Mouse (Mus musculus) heart, adult 18-20 months (tissue): ENCODE measurements around the gene Hcn4. TPM values are rescaled to one million over a fixed set of nuclear protein-coding genes. Genes with fewer than 3 reads are reported as not detected.
A peak's percentile ranks its signal among the peaks of the same experiment; 100 is the strongest.

Source experiments
- DNase-seq, 2 experiments: peaks; one replicate each; pipeline ENCODE4 v3.0.0; 2021 to 2022; ENCODE audit warnings: mixed read lengths in 1 of 2
- total RNA-seq, 2 experiments: library from RNA; stranded (reverse); gene quantifications; 2 replicates each; pipeline ENCODE4 v1.2.3; 2021

Hcn4 gene
- total RNA-seq, 2 experiments from 2014 or later = 6.6 to 6.8 TPM

DNA sequence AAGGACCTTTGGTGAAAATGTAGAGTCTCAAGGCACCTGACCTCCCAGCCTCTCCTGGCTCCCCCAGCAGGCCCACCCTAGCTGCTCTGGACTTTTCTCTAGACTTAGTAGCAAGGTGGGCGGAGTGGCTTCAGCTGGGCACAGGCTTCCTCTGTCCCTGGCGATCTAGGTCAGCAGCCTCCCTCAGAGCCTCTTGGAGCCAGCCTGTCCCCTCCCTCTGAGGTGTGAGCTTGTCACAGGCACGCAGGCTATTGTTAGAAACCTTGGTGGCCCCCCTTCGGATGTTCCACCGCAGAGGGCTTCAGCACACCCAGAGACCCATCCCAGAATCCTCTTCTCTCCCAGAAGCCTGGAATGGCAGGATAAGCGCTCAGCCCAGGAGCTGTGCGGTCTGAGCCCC, 24.5 kb downstream of the Hcn4 start:
- DNase-seq = peak; percentile 50 to 79

DNA sequence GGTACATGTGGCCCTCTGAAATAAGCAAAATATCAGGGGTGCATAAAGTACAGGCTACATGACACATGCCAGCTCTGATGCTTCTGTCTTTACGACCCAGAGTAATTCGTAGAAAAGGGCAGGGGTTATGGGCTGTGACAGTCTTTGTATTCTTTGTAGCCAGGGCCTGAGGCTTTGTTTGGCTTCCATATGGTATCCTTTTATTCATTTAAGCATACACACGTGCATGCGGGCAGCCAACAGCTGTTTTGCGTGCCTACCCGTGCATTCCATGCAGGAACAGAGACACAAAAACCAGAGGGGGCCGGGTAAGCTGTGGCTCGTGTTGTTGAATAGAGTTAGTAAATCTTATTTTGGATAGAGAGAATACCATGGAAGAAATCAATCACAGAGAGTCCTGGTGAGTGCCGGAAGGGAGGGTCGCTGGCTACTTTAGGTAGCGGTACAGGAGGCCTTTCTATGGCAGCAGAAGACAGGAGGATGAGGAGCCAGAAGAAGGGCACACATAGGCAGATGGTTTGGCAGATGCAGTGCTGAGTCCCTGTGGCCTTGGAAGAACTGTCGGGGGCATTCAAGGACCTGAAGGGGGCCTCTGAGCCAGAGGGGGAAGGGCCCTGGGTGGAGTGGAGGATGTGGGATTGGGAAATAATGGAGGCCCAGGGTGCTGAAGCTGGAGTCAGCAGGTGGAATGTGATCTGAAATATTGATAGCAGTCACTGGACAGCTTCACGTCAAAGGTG, 26.5 kb downstream of the Hcn4 start:
- DNase-seq = no peak

DNA sequence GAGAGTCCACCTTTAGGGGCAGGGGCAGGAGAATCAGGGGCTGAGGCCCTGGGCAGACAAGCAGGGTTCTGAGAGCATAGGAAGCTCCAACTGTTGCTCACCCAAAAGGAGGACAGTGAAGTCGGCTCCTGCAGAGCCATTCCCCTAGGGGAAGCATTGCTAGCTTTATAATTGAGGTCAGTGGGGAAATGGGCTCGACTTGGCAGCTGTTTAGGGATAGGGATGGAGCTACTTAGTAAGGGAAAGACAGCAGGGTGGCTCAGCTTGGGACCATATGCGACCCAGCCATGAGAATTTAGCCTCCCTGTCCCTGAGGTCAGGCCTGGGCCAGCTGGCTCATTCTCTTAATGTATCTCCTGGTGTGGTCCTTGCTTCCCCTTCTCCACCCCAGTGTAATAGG, 31.7 kb downstream of the Hcn4 start:
- no peak for DNase-seq

DNA sequence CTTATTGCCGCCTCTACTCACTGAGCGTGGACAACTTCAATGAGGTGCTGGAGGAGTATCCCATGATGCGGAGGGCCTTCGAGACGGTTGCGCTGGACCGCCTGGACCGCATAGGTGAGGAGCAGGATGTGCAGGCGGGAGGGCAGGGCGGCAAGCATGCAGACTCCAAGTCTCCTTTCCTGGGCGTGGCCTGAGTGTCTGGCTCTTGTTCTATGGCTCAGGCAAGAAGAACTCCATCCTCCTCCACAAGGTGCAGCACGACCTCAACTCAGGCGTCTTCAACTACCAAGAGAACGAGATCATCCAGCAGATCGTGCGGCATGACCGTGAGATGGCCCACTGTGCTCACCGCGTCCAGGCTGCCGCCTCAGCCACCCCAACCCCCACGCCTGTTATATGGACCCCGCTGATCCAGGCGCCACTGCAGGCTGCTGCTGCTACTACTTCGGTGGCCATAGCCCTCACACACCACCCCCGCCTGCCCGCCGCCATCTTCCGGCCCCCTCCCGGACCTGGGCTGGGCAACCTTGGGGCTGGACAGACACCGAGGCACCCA, 35.9 kb downstream of the Hcn4 start:
- no peak for DNase-seq

DNA sequence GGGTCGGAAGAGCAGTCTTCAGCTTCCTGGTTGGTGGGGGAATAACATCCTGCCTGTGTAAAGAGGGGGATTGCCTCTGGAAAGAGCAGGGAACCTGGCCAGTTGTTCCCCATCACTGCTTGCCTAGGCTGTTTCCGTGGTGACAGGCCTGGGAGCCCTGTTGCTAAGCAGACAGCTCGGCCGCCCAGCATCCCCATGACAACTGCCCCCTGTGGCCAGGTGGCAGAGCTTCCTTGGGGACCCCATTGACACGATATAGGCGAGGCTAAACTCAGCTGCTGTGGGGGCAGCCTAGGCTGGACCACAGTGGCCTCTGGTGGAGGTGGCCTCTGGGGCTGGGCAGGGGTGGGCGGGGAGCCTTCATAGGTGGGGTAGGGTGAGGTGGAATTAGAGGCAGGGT, 40.6 kb downstream of the Hcn4 start:
- DNase-seq = no peak

DNA sequence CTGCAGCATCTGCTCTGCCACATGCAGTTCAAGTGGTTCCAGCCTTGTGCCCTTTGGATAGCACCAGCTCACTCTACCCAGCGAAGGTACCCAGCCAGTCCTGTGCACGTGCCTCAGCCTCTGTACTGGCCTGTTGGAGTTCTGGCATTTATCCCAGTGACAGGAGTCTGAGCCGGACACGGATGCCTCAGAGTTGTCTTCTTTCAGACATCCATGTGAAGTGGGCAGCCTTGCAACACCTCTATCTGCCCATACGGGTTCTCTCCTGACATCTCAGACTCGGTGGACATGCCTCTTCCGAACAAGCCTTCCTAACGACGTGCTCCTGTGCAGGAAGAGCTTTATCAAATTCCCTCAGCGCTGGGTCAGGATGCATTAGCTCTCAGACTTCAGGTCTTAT, 47.9 kb downstream of the Hcn4 start:
- no peak for DNase-seq

DNA sequence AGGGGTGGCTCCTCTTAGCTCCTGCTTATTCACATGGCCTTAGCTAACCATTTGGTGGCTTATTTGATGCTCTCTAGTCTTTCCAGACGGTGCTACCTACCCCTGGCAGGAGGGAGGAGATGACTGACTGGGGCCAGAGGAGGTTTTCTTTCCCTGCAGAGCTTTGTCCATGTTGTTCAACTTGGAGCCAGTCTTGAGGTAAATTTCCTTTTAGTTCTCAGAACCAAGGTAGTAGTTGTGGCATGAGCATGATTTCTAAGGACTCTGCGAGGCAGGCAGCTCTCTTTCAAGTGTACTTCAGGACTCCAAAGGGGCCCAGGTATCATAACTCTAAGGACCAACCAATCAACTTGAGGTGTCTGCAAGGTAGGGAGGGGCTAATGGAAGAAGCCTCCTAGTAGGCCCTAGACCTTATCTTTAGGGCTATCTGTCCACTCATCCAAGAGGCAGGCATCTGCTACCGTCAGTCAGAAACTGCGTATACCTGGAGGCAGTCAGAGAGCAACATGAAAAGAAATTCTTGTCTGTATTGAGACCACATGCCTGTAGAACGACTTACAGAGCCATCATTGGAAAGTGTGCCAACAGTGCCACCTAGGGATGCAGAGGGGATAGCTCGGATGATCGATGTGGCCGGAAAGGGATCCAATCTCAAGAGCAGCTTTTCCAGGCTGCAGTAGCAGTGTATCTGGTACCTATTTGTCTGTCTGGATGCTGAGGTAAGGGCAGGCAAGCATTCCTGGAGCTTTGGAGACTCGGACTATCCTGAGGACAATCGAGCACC, 50.5 kb downstream of the Hcn4 start:
- DNase-seq = peak; percentile 49 to 71

DNA sequence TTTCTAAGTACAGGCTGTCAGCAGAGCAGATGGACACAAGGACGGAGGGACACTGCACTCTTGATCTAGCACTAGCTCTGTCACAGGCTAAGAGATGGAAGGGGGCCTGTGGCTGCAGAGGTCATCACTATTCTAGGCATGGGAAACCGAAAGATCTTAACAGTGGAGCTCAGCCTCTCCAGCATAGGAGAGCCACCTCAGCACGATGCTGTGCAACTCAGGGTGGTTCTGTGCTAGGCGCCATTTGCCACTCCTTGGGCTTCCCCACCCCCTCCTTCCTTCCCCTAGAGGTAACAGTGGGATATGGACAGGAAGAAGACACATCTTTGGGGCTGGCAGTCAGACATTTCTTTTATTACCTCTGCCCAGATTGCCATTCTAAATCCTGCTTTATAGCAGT, 51.1 kb downstream of the Hcn4 start:
- no peak for DNase-seq

DNA sequence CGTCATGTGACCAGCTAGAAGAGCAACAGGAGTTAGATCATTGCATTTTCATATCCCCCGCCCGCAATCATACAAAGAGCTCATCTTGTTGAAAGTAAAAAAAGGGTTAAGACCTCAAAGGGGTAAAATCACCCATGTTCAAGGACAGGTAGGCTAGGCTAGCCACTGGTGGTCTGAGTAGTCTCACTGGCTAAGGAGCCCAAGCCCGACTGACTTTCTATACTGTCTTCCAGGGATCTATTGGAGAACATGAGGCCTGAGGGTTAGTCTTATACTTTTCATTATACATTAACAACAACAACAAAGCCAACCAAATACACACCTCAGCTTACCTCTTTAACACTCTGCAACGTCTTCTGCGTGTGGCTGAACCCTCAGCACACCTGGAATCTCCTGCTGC, 52.2 kb downstream of the Hcn4 start:
- no peak for DNase-seq

DNA sequence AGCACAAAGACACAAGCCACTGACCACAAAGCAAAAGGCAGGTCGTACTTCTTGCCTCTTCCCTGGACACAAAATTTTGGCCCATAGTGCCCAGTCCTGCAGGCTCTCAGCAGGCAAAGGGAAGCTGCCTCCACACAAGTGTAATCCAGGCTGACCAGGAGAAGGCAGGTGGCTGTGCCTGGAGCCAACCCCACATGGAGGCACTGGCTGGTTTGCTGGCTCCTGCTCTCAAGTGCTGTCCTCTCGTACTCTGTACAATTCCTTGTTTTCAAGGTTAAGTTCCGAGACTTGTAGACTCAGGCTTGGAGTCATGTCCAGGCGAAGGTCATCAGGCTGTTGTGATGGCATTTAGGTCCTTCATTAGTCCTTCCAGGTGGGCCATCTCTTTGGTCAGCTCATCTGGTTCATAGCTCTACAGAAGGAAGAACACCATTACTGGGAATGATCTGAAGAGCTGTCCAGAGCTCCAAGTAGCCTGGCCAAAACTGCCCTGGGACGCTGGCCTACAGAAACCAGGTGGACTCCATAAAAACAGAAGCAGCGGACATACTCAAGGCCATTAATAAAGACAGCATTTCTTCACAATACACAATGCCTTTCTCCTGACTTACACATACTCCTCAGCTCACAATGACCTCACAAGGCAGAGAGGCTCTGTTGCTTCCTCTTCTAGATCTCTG, 53.9 kb downstream of the Hcn4 start:
- DNase-seq = no peak

DNA sequence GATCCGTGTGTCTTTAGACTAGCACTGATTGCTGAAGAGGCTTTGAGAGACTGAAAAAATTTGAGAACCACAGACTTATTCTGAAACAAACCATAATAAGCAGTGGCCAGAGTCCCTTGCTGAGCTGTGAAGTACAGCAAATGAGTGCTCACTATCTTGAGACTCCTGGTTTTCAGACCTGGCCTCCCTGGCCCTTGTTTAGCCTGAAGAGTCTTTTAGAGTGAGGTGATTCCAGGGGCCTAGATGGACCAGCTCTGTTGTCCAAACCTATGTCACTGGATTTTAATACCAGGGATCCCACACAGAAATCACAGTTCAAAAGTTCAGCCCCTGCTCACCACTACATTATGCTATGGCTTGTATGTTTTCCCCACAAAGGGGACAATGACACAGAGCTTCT, 56.6 kb downstream of the Hcn4 start:
- no peak for DNase-seq

DNA sequence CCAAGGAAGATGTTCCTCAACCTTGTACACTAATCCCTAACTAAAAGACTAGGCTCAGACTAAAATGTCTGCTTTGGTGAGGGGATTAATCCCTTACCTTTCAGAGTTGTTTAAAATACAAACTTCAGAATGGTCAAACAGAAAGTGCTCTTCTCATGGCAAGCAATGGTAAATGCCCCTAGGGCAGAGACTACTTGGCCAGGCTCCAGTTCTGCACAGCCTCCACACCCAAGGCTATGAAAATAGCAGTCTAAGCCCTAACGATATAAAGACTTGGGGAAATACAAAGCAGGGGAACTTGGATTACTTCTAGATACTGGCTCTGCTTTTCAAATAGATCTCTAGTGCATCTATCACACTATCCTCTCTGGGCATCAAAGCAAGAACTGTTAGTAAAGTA, 59.5 kb downstream of the Hcn4 start:
- DNase-seq = no peak

DNA sequence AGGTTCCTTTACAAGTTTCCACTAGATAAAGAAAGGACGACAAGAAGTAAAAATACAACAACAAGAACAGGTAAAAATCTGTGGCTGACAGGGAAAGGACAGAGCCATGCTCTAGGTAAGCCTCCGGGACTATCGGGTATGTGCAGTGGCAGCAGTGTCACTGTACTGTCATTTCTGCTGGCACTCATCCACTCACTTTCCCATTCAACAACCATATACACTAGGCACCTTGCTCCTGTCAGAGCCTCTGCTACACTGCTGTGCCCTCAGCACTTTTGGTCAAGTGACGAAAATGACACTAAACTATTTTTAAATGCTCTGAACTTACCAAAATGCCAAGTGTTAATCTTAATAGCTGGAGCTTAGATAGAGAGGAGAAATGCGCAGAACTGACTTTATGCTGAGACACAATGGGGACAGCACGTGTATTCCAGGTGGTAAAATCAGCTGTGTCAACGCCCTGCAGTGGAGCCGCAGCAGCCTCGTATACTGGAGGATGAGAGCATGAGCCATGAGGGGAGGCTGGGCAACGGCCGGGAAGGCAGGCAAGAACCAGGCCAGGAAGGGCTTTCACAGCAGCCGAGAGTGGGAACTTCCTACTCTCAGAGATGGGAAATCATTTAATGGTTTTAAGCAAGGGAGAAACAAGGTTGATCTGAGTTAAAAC, 66.7 kb downstream of the Hcn4 start:
- no peak for DNase-seq

DNA sequence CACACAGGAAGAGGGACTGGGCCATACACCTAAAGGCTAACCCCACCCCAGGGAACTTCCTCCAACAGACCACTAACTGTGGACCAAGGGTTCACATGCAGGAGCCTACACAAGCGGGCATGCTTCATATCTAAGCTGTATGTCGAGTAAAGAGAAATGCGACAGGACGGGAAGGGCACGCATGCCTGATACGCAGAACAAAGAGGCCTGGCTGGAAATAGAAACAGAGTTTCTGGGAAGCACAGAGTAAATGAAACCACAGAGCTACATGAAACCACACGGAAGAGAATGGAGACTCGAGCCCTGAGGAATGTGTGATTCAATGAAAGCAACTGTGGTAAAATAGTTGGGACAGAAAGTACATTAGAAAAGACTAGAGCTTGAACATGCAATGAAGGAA, 67.7 kb downstream of the Hcn4 start:
- peak in 1 of 2 experiments; percentile 15 for DNase-seq

DNA sequence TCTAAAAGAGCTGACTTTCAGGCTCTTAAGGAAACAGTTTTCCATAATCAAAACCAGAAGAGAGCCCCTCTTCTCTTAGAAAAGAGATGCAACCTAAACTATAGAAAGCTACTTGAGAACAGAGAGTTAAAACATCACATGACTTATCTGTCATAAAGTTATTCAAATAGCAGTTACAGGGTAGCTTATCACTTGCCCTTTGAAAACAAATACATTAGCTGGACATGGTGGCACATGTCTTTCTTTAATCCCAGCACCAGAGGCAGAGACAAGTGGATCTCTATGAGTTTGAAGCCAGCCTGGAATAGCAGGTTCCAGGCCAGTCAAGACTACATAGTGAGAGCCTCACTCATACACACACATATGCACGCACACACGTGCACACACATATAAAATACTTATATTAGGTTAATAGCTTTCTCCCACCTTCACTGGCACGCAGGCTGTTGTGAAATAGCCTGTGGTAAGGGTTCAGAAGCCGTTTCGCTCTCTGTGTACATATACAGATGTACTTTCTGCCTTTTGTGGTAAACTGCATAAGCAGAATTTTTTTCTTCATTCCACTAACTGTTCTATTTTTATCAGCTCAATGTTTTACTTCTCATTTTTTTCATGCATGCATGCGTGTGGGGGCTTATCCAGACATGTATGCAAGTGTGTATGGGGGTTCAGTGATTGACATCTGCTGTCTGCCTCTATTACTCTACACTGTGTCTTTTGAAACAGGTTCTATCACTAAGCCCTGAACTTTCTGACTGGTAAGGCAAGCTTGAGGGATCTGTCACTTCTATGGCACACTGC, 68.8 kb downstream of the Hcn4 start:
- no peak for DNase-seq

DNA sequence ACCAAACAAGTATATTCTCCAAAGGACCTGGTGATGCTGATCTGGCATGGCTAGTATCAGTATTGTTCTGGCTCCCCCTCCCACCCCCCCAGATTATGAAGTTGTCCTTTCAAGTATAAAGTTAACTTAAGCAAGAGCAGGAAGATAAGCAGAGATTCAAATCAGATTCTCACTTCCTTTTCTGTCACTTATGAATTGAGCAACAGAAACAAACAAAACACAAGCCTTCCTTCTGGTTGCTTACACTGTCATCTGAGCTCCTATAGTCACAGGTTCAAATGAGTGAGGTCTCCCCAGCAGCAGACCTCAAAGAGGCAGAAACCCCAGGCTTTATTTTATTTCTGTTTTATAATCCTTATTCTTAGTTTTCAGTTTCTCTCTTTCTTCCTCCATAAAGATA, 76.4 kb downstream of the Hcn4 start:
- no peak for DNase-seq

DNA sequence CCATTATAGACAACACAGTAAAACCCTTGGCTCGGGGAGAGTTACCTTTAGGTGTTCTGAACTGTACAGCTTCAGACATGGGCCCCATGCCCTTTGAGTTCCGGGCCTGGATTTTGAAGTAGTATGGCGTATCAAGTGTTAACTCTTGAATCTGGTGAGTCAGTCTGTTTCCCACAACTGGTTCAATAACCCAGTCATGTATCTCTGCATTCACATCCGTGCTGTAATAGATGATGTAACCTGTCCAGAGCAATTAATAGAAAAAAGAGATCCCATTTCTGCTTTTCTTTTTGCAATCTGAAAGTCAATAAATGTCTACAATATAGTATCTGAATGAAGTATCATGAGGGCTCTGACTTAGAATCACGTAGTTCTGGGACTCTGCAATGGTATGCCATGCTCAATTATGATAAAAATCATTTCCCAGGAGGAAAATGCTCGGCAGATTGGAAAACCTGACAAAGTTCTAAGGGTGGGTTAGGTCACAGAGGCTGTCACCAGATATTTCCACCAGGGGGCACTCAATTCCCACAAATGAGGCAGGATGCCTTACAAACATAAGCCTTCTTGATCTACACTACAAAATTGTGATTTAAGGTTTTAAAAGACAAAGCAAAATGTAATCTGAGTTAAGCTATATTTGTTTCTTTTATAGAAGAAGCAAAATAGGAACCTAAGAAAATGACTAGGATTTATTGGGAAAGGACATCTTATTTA, 79.8 kb downstream of the Hcn4 start:
- DNase-seq = peak; percentile 31 to 74
